Mouse (Mus musculus) G1E (cell line): ENCODE data around the gene Mst1r. TPM values are rescaled to one million over a fixed set of nuclear protein-coding genes. Genes with fewer than 3 reads are reported as not detected.

Source experiments
- ATAC-seq: 2 replicates; pipeline ENCODE4 v1.8.0; 2016; ENCODE audit warnings: mild to moderate bottlenecking; ENCODE audit not compliant: insufficient number of reproducible peaks, poor library complexity, low FRiP score, severe bottlenecking; ENCODE audit errors: extremely low read depth
- DNase-seq: peaks from one replicate; pipeline ENCODE4 v3.0.0; 2012; ENCODE audit warnings: low spot score
- H3K27me3 ChIP-seq: 2 replicates; pipeline ENCODE4 v1.6.1; 2012; ENCODE audit warnings: mild to moderate bottlenecking, low read length, inconsistent platforms; ENCODE audit not compliant: insufficient read depth
- H3K36me3 ChIP-seq: replicated peaks from 2 replicates; pipeline ENCODE3; 2012; ENCODE audit warnings: mild to moderate bottlenecking, inconsistent platforms
- H3K4me1 ChIP-seq: 2 replicates; pipeline ENCODE4 v1.6.1; 2012; ENCODE audit warnings: low read depth, low read length, inconsistent platforms, mixed read lengths; ENCODE audit not compliant: insufficient read depth
- H3K4me3 ChIP-seq: 2 replicates; pipeline ENCODE4 v1.5.1; 2012; ENCODE audit warnings: low read depth, mild to moderate bottlenecking, inconsistent platforms, low read length, moderate library complexity, mixed read lengths
- H3K9me3 ChIP-seq: replicated peaks from 2 replicates; pipeline ENCODE4 v1.6.1; 2012; ENCODE audit warnings: inconsistent platforms
- CTCF ChIP-seq: IDR thresholded peaks from 2 replicates; pipeline ENCODE4 v1.5.1; 2012; ENCODE audit warnings: low read depth, low read length, inconsistent platforms, mixed read lengths
- GATA1 ChIP-seq: IDR thresholded peaks from 2 replicates; pipeline ENCODE4 v1.6.1; 2012; ENCODE audit warnings: borderline replicate concordance, low read length, inconsistent platforms, mixed read lengths
- GATA2 ChIP-seq: IDR thresholded peaks from 2 replicates; pipeline ENCODE4 v1.6.1; 2012; ENCODE audit warnings: low read depth, low read length, inconsistent platforms, borderline replicate concordance
- POLR2AphosphoS5 ChIP-seq: IDR thresholded peaks from 2 replicates; pipeline ENCODE4 v1.6.1; 2012; ENCODE audit warnings: low read depth, low read length, inconsistent platforms; ENCODE audit not compliant: insufficient replicate concordance
- TAL1 ChIP-seq: conservative IDR thresholded peaks from 2 replicates; pipeline ENCODE4 v1.6.1; 2012; ENCODE audit warnings: low read depth, low read length, inconsistent platforms, mixed read lengths
- polyA plus RNA-seq: library from polyadenylated mRNA; stranded (reverse); fragments of >175 nt; gene quantifications from 2 replicates; pipeline ENCODE4 v1.2.3, GENCODE M21; 2012
- total RNA-seq, 2 experiments: library from RNA; stranded (forward) in 1 of 2; stranded (reverse) in 1 of 2; fragments of 200-1000 nt in 1 of 2; fragments of >200 nt in 1 of 2; fragmentation: Nextera tagmentation in 1 of 2; gene quantifications; 2 replicates each; pipeline ENCODE4 v1.2.3; 2014 to 2017

Mst1r gene
- total and polyA plus RNA-seq, 3 experiments = 0.01 TPM; not detected in 2

DNA sequence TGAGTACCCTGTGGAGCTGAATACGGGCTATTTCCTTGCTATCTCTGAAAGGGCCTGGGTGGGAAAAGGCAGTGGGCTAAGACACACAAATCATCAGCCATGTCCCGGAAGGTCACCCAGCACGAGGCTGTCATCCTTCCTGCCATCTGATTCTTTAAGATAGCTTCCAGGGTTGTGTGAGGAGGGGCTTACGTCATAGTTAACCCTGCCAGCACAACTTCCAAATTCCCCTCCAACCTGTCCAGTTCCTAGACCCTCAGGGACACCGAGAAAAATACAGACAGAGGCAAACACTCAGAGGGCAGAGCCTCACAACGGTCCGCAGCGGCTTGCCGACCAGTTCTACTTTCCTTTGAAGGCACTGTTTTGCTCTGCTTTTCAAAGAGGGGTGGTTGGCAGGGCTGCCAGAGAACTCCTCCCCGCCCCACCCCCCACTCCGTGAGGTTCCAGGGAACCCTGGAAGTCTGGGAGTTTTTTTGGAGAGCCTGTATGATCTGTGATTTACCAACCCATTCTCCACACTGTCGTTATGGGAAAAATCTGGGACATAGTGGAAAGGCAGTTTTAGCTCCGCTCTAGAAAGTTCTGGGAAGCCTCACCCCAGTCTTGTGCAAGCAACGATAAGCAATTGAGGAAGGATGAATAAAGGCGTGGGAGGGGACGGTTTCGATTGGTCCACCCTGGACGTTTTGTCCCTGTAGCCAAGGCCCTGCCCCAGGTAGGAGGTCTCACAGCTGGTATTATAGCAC is 1.9 kb downstream of the Mst1r start:
- TF ChIP-seq CTCF = no peak
- TF ChIP-seq GATA1 = no peak
- no peak for TF ChIP-seq TAL1
- no peak for TF ChIP-seq POLR2AphosphoS5
- no peak for TF ChIP-seq GATA2
- peaks cover 27% of the 10 kb centered on the region for H3K4me1 ChIP-seq
- no peaks in the 10 kb centered on the region for H3K36me3 ChIP-seq
- H3K9me3 ChIP-seq = no peaks in the 10 kb centered on the region
- no peak overlapping the region for H3K4me3 ChIP-seq
- ATAC-seq (no peak), DNase-seq (no peak)
- H3K27me3 ChIP-seq = peaks cover 59% of the 10 kb centered on the region

DNA sequence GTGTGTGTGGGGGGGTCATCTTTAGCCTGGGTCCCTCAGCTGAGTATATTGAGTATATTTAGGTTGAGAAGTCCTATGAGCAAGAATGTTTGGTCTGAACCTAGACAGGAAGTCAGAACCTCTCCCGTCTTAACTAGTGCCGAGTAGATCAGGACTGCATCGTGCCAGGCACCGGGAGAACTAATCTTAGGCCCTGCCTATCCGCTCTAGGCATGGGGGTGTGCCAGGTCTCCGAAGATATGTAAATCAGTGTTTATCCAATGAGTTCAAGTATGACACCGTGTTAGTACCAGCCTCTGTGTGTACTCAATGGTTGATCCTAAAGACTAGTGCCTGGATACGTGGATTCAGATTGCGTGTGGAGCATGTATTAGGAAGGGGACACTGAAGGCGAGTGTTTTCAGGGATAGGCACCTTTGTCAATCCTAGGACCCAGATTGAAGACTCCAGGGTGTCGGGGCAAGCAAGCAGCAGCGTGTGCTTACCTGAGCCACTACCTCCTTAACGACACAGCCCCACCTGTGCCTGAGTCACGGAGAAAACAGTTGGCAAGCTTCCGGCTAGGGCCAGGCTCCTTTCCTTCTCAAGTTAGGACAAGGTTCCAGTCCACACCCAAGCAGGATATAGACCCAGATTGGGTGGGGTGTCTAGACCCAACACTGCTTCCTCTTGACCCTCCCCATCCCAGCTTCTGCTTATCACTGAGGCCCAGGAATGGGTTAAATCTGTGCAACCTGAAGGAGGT is 3.5 kb downstream of the Mst1r start:
- Histone ChIP-seq H3K4me1 (peaks cover 27% of the 10 kb centered on the region), H3K9me3 (no peaks in the 10 kb centered on the region), H3K4me3 (no peak overlapping the region), H3K27me3 (peaks cover 73% of the 10 kb centered on the region), H3K36me3 (no peaks in the 10 kb centered on the region)
- DNase-seq = no peak
- TF ChIP-seq TAL1 (no peak), GATA2 (no peak)
- ATAC-seq = no peak

DNA sequence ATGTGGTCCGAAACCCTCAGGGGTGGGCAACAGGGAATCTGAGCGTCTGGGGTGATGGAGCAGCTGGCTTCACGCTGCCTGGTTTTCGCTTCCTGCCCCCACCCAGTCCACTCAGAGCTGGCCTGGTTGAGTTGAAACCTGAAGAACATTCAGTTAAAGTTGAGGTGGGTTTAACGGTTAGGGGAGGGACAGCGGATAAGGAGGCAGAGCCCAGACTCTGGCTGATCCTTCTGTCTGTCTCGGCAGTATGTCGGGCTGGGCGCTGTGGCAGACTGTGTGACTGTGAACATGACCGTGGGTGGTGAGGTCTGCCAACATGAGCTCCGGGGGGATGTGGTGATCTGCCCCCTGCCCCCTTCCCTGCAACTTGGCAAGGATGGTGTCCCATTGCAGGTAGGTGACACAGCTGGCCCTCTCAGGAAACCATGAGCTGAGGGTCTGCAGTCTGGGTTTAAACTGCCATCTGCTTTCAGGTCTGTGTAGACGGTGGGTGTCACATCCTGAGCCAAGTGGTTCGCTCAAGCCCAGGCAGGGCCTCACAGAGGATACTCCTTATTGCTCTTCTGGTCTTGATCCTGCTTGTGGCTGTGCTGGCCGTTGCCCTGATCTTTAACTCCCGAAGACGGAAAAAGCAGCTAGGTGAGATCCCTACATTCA is 8.2 kb downstream of the Mst1r start:
- H3K4me1 ChIP-seq = no peaks in the 10 kb centered on the region
- peaks cover 94% of the 10 kb centered on the region for H3K27me3 ChIP-seq

DNA sequence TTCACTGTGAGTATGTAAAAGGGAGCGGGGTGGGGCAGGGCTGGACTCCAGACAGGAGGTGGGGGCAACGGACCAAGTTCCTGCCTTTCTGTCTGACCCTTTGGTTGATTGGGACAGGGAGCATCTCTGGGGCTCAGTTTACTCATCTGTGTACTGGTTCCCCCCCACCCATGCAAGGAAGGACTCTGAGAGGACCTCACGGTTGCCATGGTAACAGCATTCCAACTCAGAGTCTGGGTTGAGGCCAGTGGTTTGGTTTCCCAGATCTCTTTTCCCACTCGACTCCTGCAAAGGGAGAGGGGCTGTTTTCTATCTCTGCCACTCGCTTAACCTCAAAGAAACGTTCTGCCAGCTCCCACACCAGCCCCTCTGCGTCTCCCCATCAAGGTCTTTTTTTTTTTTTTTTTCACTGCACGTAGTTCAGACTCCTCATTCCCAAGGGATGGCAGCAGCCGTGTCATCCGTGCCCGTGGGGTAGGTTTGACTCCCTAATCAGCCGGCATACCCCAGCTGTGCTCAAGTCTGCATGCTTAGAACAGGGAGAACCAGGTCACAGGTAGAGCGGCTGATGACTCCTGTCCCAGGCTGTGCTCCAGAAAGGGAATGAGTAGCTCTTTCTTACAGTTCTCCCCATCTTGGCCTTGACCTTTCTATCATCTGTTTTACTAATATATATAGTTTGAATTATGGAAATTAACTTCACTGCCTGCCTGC is 11.4 kb downstream of the Mst1r start:
- H3K4me3 ChIP-seq = no peak overlapping the region
- TF ChIP-seq GATA1 = no peak
- TF ChIP-seq POLR2AphosphoS5 = no peak
- TF ChIP-seq GATA2 = no peak
- TF ChIP-seq CTCF = no peak
- no peak for TF ChIP-seq TAL1
- H3K27me3 ChIP-seq = peaks cover 84% of the 10 kb centered on the region
- H3K9me3 ChIP-seq = no peaks in the 10 kb centered on the region
- no peaks in the 10 kb centered on the region for H3K36me3 ChIP-seq
- DNase-seq (no peak), ATAC-seq (no peak)
- H3K4me1 ChIP-seq = no peaks in the 10 kb centered on the region; the same call in 1 of the 2 replicates

More for the DNA sequence above, 8.2 kb downstream of the Mst1r start:
- no peaks in the 10 kb centered on the region for H3K36me3 ChIP-seq
- no peaks in the 10 kb centered on the region for H3K9me3 ChIP-seq
- no peak for DNase-seq
- no peak overlapping the region for H3K4me3 ChIP-seq
- ATAC-seq = no peak
- no peak for TF ChIP-seq GATA1
- TF ChIP-seq POLR2AphosphoS5 = no peak
- no peak for TF ChIP-seq TAL1
- TF ChIP-seq GATA2 = no peak
- no peak for TF ChIP-seq CTCF

DNA sequence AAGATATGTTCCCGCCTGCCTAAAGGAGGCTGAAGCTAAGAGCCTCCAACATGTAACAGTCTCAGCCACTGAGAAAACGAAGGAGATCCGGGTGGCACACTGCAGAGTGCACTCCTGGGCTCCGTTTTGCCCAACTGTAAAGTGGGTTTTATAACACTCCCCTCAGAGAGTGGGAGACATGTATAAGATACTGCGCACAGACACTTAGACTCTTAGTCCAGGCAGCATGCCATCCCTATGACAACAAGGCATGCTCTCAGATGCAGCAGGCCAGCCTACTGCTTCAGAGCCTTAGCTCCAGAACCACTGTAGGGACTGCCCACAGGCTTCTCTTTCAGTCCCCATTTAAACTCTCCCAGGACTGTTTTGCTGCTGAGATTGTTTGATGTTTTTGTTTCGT is 12.2 kb downstream of the Mst1r start:
- Histone ChIP-seq H3K4me3 (no peak overlapping the region), H3K36me3 (no peaks in the 10 kb centered on the region), H3K9me3 (no peaks in the 10 kb centered on the region), H3K27me3 (peaks cover 85% of the 10 kb centered on the region), H3K4me1 (no peaks in the 10 kb centered on the region; the same call in 1 of the 2 replicates)
- ATAC-seq (no peak), DNase-seq (no peak)
- TF ChIP-seq GATA2 (no peak), CTCF (no peak), GATA1 (no peak), TAL1 (no peak), POLR2AphosphoS5 (no peak)
